17 mouse cellular contexts compared by ENCODE assay signal in the genomic region with DNA sequence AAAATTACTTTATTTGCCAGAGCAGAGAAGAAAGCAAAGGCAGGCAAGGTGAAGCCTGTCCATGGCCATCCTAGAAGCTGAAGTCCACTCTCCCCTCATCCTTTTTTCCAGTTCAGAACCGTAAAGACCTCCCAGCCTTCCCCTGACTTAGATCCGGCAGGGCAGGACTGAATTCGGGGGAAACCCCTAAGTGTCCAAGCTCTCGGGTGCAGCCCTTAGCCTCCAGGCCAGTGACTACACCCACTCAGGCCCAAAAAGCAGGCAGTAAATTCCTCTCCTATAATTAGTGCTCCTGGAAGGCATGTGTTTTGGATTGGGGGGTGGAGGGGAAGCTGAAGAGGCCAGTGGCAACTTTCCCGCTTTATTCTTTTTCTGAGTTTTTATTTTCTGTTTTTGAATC. TPM values are rescaled to one million over a fixed set of nuclear protein-coding genes. Genes with fewer than 3 reads are reported as not detected.
DNase-seq lines count a peak whose midpoint lies in the region; ATAC-seq and TF ChIP-seq lines count a peak whose summit lies in the region.
"Had no signal": no experiment of that assay in that cellular context is flagged by ENCODE, and none has a peak within 500 bp of the region (broad histone marks: within the 10 kb centered on the region; RNA-seq: fewer than 3 reads in every experiment).

No protein-coding gene starts in this region.

- no peaks in the 10 kb centered on the region for H3K4me1 ChIP-seq in hindbrain, embryonic 11.5 days (replicated peaks; ENCODE audit: control insufficient read depth, insufficient read depth, low read length)
- no peaks in the 10 kb centered on the region for H3K4me1 ChIP-seq in hindbrain, postnatal 0 days (ENCODE audit: insufficient read depth, low read length)
- peaks cover 92% of the 10 kb centered on the region for H3K4me1 ChIP-seq in neural tube, embryonic 14.5 days (ENCODE audit: control insufficient read depth, insufficient read depth, low read length)
- H3K4me1 ChIP-seq in forebrain, embryonic 15.5 days, result no peaks in the 10 kb centered on the region
- H3K4me1 ChIP-seq: embryonic facial prominence, embryonic 13.5 days; forebrain, embryonic 12.5 days; hindbrain, embryonic 10.5 days; midbrain, embryonic 15.5 days had no signal

- H3K4me2 ChIP-seq in hindbrain, embryonic 11.5 days (replicated peaks; ENCODE audit: low read depth, low read length), result no peak overlapping the region
- H3K4me2 ChIP-seq in hindbrain, postnatal 0 days (ENCODE audit: low read depth, low read length), result no peak overlapping the region
- H3K4me2 ChIP-seq in neural tube, embryonic 14.5 days (ENCODE audit: low read depth, low read length), result peak overlapping the region; percentile 83
- H3K4me2 ChIP-seq in forebrain, embryonic 15.5 days (replicated peaks), result no peak overlapping the region
- H3K4me2 ChIP-seq: embryonic facial prominence, embryonic 13.5 days; forebrain, embryonic 12.5 days; midbrain, embryonic 15.5 days had no signal

- no peak overlapping the region for H3K27ac ChIP-seq in hindbrain, embryonic 11.5 days (ENCODE audit: low read depth, low read length)
- no peak overlapping the region for H3K27ac ChIP-seq in hindbrain, postnatal 0 days
- peak overlapping the region; percentile 79 for H3K27ac ChIP-seq in neural tube, embryonic 14.5 days (ENCODE audit: low read depth, low read length)
- no peak overlapping the region for H3K27ac ChIP-seq in forebrain, embryonic 15.5 days (replicated peaks)
- H3K27ac ChIP-seq: embryonic facial prominence, embryonic 13.5 days; forebrain, embryonic 12.5 days; hindbrain, embryonic 10.5 days; left cerebral cortex, adult 2 months; midbrain, embryonic 15.5 days had no signal

- no peaks in the 10 kb centered on the region for H3K9me3 ChIP-seq in hindbrain, embryonic 11.5 days (ENCODE audit: control insufficient read depth, low read length)
- H3K9me3 ChIP-seq in hindbrain, postnatal 0 days (ENCODE audit: low read length), result no peaks in the 10 kb centered on the region
- H3K9me3 ChIP-seq in neural tube, embryonic 14.5 days (ENCODE audit: control insufficient read depth, low read length), result no peaks in the 10 kb centered on the region
- no peaks in the 10 kb centered on the region for H3K9me3 ChIP-seq in forebrain, embryonic 15.5 days
- H3K9me3 ChIP-seq: embryonic facial prominence, embryonic 13.5 days; forebrain, embryonic 12.5 days; hindbrain, embryonic 10.5 days; midbrain, embryonic 15.5 days had no signal

- peak; percentile 56 for DNase-seq in hindbrain, embryonic 11.5 days (ENCODE audit: low spot score)
- DNase-seq in hindbrain, postnatal 0 days (ENCODE audit: low spot score), result no peak
- DNase-seq in MN1 (ENCODE audit: low spot score), result peak; percentile 38
- peak; percentile 36 for DNase-seq in kidney, postnatal 10 days
- no peak for DNase-seq in urinary bladder, postnatal 14 days (ENCODE audit: low spot score)
- DNase-seq in retina, embryonic 14.5 days (ENCODE audit: low spot score), result no peak
- DNase-seq: B cell, adult 2 months; cerebellum, postnatal 14 days; liver, postnatal 0 days; thymus, postnatal 14 days had no signal

- no peak for TF ChIP-seq CTCF in hindbrain, postnatal 0 days (IDR thresholded peaks at IDR 0.05; ENCODE audit: low read depth)

- H3K4me3 ChIP-seq in hindbrain, embryonic 11.5 days (ENCODE audit: low read depth, low read length), result no peak overlapping the region
- no peak overlapping the region for H3K4me3 ChIP-seq in hindbrain, postnatal 0 days (ENCODE audit: low read length)
- peak overlapping the region; percentile 28 for H3K4me3 ChIP-seq in neural tube, embryonic 14.5 days (ENCODE audit: low read depth, low read length)
- no peak overlapping the region for H3K4me3 ChIP-seq in forebrain, embryonic 15.5 days
- H3K4me3 ChIP-seq: embryonic facial prominence, embryonic 13.5 days; forebrain, embryonic 12.5 days; hindbrain, embryonic 10.5 days; left cerebral cortex, adult 2 months; midbrain, embryonic 15.5 days had no signal

- 1% methylated on average over 5 of the region's 5 CpGs for WGBS in hindbrain, embryonic 11.5 days
- 2% methylated on average over 5 of the region's 5 CpGs for WGBS in hindbrain, postnatal 0 days
- 7% methylated on average over 5 of the region's 5 CpGs for WGBS in neural tube, embryonic 14.5 days
- WGBS in forebrain, embryonic 15.5 days, result 0% methylated on average over 5 of the region's 5 CpGs

- no peaks in the 10 kb centered on the region for H3K36me3 ChIP-seq in hindbrain, embryonic 11.5 days (ENCODE audit: control insufficient read depth, insufficient read depth, low read length)
- H3K36me3 ChIP-seq in hindbrain, postnatal 0 days (ENCODE audit: insufficient read depth, low read length), result no peaks in the 10 kb centered on the region
- no peaks in the 10 kb centered on the region for H3K36me3 ChIP-seq in neural tube, embryonic 14.5 days (ENCODE audit: control insufficient read depth, insufficient read depth, low read length)
- no peaks in the 10 kb centered on the region for H3K36me3 ChIP-seq in forebrain, embryonic 15.5 days
- H3K36me3 ChIP-seq: embryonic facial prominence, embryonic 13.5 days; forebrain, embryonic 12.5 days; hindbrain, embryonic 10.5 days; midbrain, embryonic 15.5 days had no signal

- no peak for ATAC-seq in hindbrain, embryonic 11.5 days (ENCODE audit: low FRiP score)
- no peak for ATAC-seq in hindbrain, postnatal 0 days
- no peak for ATAC-seq in neural tube, embryonic 14.5 days (ENCODE audit: low read depth)
- ATAC-seq in forebrain, embryonic 15.5 days (replicated peaks), result no peak
- ATAC-seq: liver, postnatal 0 days; midbrain, embryonic 15.5 days had no signal

- no peak overlapping the region for H3K9ac ChIP-seq in hindbrain, embryonic 11.5 days (ENCODE audit: low read depth, low read length)
- no peak overlapping the region for H3K9ac ChIP-seq in hindbrain, postnatal 0 days (replicated peaks; ENCODE audit: low read length)
- H3K9ac ChIP-seq in neural tube, embryonic 14.5 days (replicated peaks; ENCODE audit: low read depth, low read length), result peak overlapping the region; percentile 78
- H3K9ac ChIP-seq in forebrain, embryonic 15.5 days (replicated peaks), result no peak overlapping the region
- H3K9ac ChIP-seq: embryonic facial prominence, embryonic 13.5 days; forebrain, embryonic 12.5 days; liver, postnatal 0 days; midbrain, embryonic 15.5 days had no signal

- peaks cover 99% of the 10 kb centered on the region for H3K27me3 ChIP-seq in hindbrain, embryonic 11.5 days (ENCODE audit: control insufficient read depth, insufficient read depth, low read length)
- H3K27me3 ChIP-seq in hindbrain, postnatal 0 days (ENCODE audit: insufficient read depth, low read length), result peaks cover 100% of the 10 kb centered on the region
- H3K27me3 ChIP-seq in neural tube, embryonic 14.5 days (ENCODE audit: control insufficient read depth, insufficient read depth, low read length), result no peaks in the 10 kb centered on the region
- H3K27me3 ChIP-seq in forebrain, embryonic 15.5 days, result peaks cover 100% of the 10 kb centered on the region

RNA-seq across cellular contexts. Expression of a gene that starts 7.7 kb away (rescaled TPM):
- 0.45 and 5.4 TPM in 2 replicates for polyA plus RNA-seq in hindbrain, embryonic 11.5 days (2014; fragmentation: Nextera tagmentation; extraction: Ambion mirVana)
- 0.43 and 1.4 TPM in 2 replicates for total RNA-seq in hindbrain, postnatal 0 days (2014; rRNA removed)
- 0.59 and 1.2 TPM in 2 replicates for polyA plus RNA-seq in hindbrain, postnatal 0 days (2015; fragmentation: Nextera tagmentation; extraction: Ambion mirVana)
- polyA plus RNA-seq in neural tube, embryonic 14.5 days (2014; fragmentation: Nextera tagmentation; extraction: Ambion mirVana), result 23.0 and 38.7 TPM in 2 replicates
- not detected in 2 replicates for polyA plus RNA-seq in forebrain, embryonic 15.5 days (2015; fragmentation: Nextera tagmentation; extraction: Ambion mirVana)
- total RNA-seq: left cerebral cortex, adult 2 months had no signal
- polyA plus RNA-seq: embryonic facial prominence, embryonic 13.5 days; forebrain, embryonic 12.5 days; hindbrain, embryonic 10.5 days; liver, postnatal 0 days; midbrain, embryonic 15.5 days had no signal

RNA-seq across cellular contexts. Expression of a gene that starts 12.9 kb away (rescaled TPM):
- polyA plus RNA-seq in hindbrain, embryonic 11.5 days (2014; fragmentation: Nextera tagmentation; extraction: Ambion mirVana), result 37.3 and 37.8 TPM in 2 replicates
- 12.5 and 13.1 TPM in 2 replicates for total RNA-seq in hindbrain, postnatal 0 days (2014; rRNA removed)
- polyA plus RNA-seq in hindbrain, postnatal 0 days (2015; fragmentation: Nextera tagmentation; extraction: Ambion mirVana), result 33.0 and 35.4 TPM in 2 replicates
- 19.0 and 24.0 TPM in 2 replicates for polyA plus RNA-seq in neural tube, embryonic 14.5 days (2014; fragmentation: Nextera tagmentation; extraction: Ambion mirVana)
- not detected in 2 replicates for polyA plus RNA-seq in forebrain, embryonic 15.5 days (2015; fragmentation: Nextera tagmentation; extraction: Ambion mirVana)
- total RNA-seq: left cerebral cortex, adult 2 months had no signal
- polyA plus RNA-seq: forebrain, embryonic 12.5 days; midbrain, embryonic 15.5 days had no signal

RNA-seq across cellular contexts. Expression of a gene that starts 15.4 kb away (rescaled TPM):
- polyA plus RNA-seq in hindbrain, embryonic 11.5 days (2014; fragmentation: Nextera tagmentation; extraction: Ambion mirVana), result not detected in 2 replicates
- total RNA-seq in hindbrain, postnatal 0 days (2014; rRNA removed), result 0.26 TPM in 1 of 2 replicates, not detected in the other
- not detected in 2 replicates for polyA plus RNA-seq in hindbrain, postnatal 0 days (2015; fragmentation: Nextera tagmentation; extraction: Ambion mirVana)
- 50.1 and 136 TPM in 2 replicates for polyA plus RNA-seq in neural tube, embryonic 14.5 days (2014; fragmentation: Nextera tagmentation; extraction: Ambion mirVana)
- polyA plus RNA-seq in forebrain, embryonic 15.5 days (2015; fragmentation: Nextera tagmentation; extraction: Ambion mirVana), result not detected in 2 replicates
- total RNA-seq: left cerebral cortex, adult 2 months had no signal
- polyA plus RNA-seq: embryonic facial prominence, embryonic 13.5 days; forebrain, embryonic 12.5 days; hindbrain, embryonic 10.5 days; liver, postnatal 0 days; midbrain, embryonic 15.5 days had no signal

RNA-seq across cellular contexts. Expression of a gene that starts 29.6 kb away (rescaled TPM):
- not detected in 2 replicates for polyA plus RNA-seq in hindbrain, embryonic 11.5 days (2014; fragmentation: Nextera tagmentation; extraction: Ambion mirVana)
- total RNA-seq in hindbrain, postnatal 0 days (2014; rRNA removed), result not detected in 2 replicates
- not detected in 2 replicates for polyA plus RNA-seq in hindbrain, postnatal 0 days (2015; fragmentation: Nextera tagmentation; extraction: Ambion mirVana)
- polyA plus RNA-seq in neural tube, embryonic 14.5 days (2014; fragmentation: Nextera tagmentation; extraction: Ambion mirVana), result 46.9 and 49.8 TPM in 2 replicates
- polyA plus RNA-seq in forebrain, embryonic 15.5 days (2015; fragmentation: Nextera tagmentation; extraction: Ambion mirVana), result not detected in 2 replicates
- total RNA-seq: left cerebral cortex, adult 2 months had no signal
- polyA plus RNA-seq: embryonic facial prominence, embryonic 13.5 days; forebrain, embryonic 12.5 days; hindbrain, embryonic 10.5 days; liver, postnatal 0 days; midbrain, embryonic 15.5 days had no signal

RNA-seq across cellular contexts. Expression of a gene that starts 38.6 kb away (rescaled TPM):
- 21.0 and 21.6 TPM in 2 replicates for polyA plus RNA-seq in hindbrain, embryonic 11.5 days (2014; fragmentation: Nextera tagmentation; extraction: Ambion mirVana)
- total RNA-seq in hindbrain, postnatal 0 days (2014; rRNA removed), result 5.4 and 8.7 TPM in 2 replicates
- 6.4 and 7.3 TPM in 2 replicates for polyA plus RNA-seq in hindbrain, postnatal 0 days (2015; fragmentation: Nextera tagmentation; extraction: Ambion mirVana)
- polyA plus RNA-seq in neural tube, embryonic 14.5 days (2014; fragmentation: Nextera tagmentation; extraction: Ambion mirVana), result 3.6 and 10.2 TPM in 2 replicates
- not detected in 2 replicates for polyA plus RNA-seq in forebrain, embryonic 15.5 days (2015; fragmentation: Nextera tagmentation; extraction: Ambion mirVana)
- total RNA-seq: left cerebral cortex, adult 2 months had no signal
- polyA plus RNA-seq: forebrain, embryonic 12.5 days; liver, postnatal 0 days; midbrain, embryonic 15.5 days had no signal

Comparison
In these comparisons a context has a peak if more than half of its experiments do, and no peak if none do; other contexts are left out.
1. DNase-seq: peak in hindbrain, embryonic 11.5 days (single experiment), MN1 (single experiment) and kidney, postnatal 10 days (single experiment); none in hindbrain, postnatal 0 days (single experiment), urinary bladder, postnatal 14 days (single experiment) and retina, embryonic 14.5 days (single experiment).
2. RNA of a gene that starts 12.9 kb away (polyA plus RNA-seq): 37.3 to 37.8 TPM in hindbrain, embryonic 11.5 days, 33.0 to 35.4 TPM in hindbrain, postnatal 0 days and 19.0 to 24.0 TPM in neural tube, embryonic 14.5 days; not detected in forebrain, embryonic 15.5 days; every median in the first group is over 10 times any median in the second.
3. RNA of a gene that starts 15.4 kb away (polyA plus RNA-seq): 50.1 to 136 TPM in neural tube, embryonic 14.5 days; not detected in hindbrain, embryonic 11.5 days, not detected in hindbrain, postnatal 0 days and not detected in forebrain, embryonic 15.5 days; every median in the first group is over 10 times any median in the second.